Mouse (Mus musculus): ENCODE measurements around the gene Btbd35f27. TPM values are rescaled to one million over a fixed set of nuclear protein-coding genes. Genes with fewer than 3 reads are reported as not detected.

Btbd35f27 gene
- not detected for polyA plus RNA-seq (2014; fragmentation: Illumina TruSeq; extraction: RNeasy Lipid Tissue Mini Kit (QIAGEN cat#74804); ENCODE audit: low read depth, low replicate concordance)

DNA sequence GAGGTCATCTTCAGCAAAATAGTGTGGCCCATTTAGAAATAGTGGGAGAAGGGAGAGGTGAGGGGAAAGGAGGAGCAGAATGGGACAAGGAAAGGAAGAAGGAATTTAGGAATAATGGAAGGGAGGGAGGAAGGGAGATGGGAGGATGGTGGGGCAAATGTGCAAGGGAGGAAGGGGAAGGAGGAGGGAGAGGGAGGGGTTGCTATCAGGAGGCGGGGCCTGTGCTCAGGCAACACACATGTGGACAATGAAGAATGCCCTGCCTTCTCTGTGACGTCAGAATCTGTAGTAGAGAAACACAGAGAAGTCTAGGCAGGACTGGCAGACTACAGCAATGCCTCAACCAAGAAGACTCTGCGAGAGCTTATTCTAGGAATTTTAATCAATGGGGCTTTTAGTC is at the start of gene Btbd35f27:
Gene Btbd35f27 (plus strand): TSS at position 301 of the 400 bp plus-strand sequence.

Other genes with a start within 250 kb of the Btbd35f27 start
- not detected for gene Btbd35f4, start 151.6 kb upstream of the Btbd35f27 start, polyA plus RNA-seq (2014; fragmentation: Illumina TruSeq; extraction: RNeasy Lipid Tissue Mini Kit (QIAGEN cat#74804); ENCODE audit: low read depth, low replicate concordance)

Measured in adrenal gland, adult 10 weeks (tissue).